Mouse (Mus musculus) left cerebral cortex, adult 11 months (tissue): ENCODE results near the gene Scd2.
"Not testable (repeated sequence)": the region's sequence is repeated elsewhere in the genome, so short reads cannot be mapped to it uniquely, and the experiment has no call there.

Source experiments
- DNase-seq: peaks from one replicate; pipeline ENCODE4 v3.0.0; 2022; ENCODE audit warnings: low spot score

Gene Scd2

GRCm38 (mm10) chr19:44273711-44274110 is 19.8 kb upstream of the Scd2 start:
- DNase-seq: no peak

GRCm38 (mm10) chr19:44274452-44274851 is 19.0 kb upstream of the Scd2 start:
- DNase-seq: no peak

- DNase-seq: no peak
Observed at GRCm38 (mm10) chr19:44275418-44275817, 18.1 kb upstream of the Scd2 start.

- no peak for DNase-seq
Observed at GRCm38 (mm10) chr19:44276861-44277260, 16.6 kb upstream of the Scd2 start.

- no peak for DNase-seq
Observed at GRCm38 (mm10) chr19:44277931-44278330, 15.5 kb upstream of the Scd2 start.

GRCm38 (mm10) chr19:44280755-44281154 is 12.7 kb upstream of the Scd2 start:
- DNase-seq: no peak

- not testable (repeated sequence) for DNase-seq
Observed at GRCm38 (mm10) chr19:44281825-44282447, 11.5 kb upstream of the Scd2 start.

- DNase-seq: no peak
Observed at GRCm38 (mm10) chr19:44282534-44283156, 10.8 kb upstream of the Scd2 start.

- DNase-seq: no peak
Observed at GRCm38 (mm10) chr19:44283157-44284024, 10.1 kb upstream of the Scd2 start.

- DNase-seq: peak; percentile 89
Observed at GRCm38 (mm10) chr19:44284025-44284695, 9.3 kb upstream of the Scd2 start.

- no peak for DNase-seq
Observed at GRCm38 (mm10) chr19:44284723-44285122, 8.8 kb upstream of the Scd2 start.

GRCm38 (mm10) chr19:44285554-44285953 is 7.9 kb upstream of the Scd2 start:
- DNase-seq: no peak

GRCm38 (mm10) chr19:44286109-44286508 is 7.4 kb upstream of the Scd2 start:
- DNase-seq: no peak

GRCm38 (mm10) chr19:44287415-44288110 is 5.9 kb upstream of the Scd2 start:
- DNase-seq: no peak

GRCm38 (mm10) chr19:44292083-44292482 is 1.4 kb upstream of the Scd2 start:
- DNase-seq: no peak

GRCm38 (mm10) chr19:44292483-44292882 is 991 bp upstream of the Scd2 start:
- no peak for DNase-seq

GRCm38 (mm10) chr19:44293769-44294551 is 486 bp downstream of the Scd2 start:
- peak; percentile 94 for DNase-seq

GRCm38 (mm10) chr19:44294588-44295041 is 1.1 kb downstream of the Scd2 start:
- DNase-seq: peak; percentile 81

- DNase-seq: no peak
Observed at GRCm38 (mm10) chr19:44295251-44295650, 1.8 kb downstream of the Scd2 start.

- peak; percentile 77 for DNase-seq
Observed at GRCm38 (mm10) chr19:44295741-44296140, 2.3 kb downstream of the Scd2 start.

GRCm38 (mm10) chr19:44296186-44296585 is 2.7 kb downstream of the Scd2 start:
- no peak for DNase-seq
